Mouse (Mus musculus): ENCODE data around the gene Slc36a3.
"Not testable (repeated sequence)": the region's sequence is repeated elsewhere in the genome, so short reads cannot be mapped to it uniquely, and the experiment has no call there.

The Slc36a3 gene

DNA sequence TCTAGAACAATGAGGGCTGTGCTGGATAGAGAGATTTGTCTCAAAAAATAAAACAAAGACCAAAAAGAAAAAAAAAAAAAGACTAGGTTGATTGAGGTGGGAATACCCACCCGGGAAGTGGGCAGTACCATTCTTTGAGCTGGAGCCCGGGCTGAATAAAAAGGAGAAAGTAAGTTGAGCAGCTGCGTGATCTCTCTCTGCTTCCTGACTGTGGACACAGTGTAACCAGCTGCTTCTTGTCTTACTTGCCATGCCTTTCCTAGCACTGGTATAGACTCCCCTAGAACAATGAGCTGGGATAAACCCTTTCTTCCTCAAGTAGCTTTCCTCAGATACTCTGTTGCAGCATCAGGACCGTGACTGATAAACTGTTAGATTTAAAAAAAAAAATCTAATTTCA lies 10.0 kb downstream of the Slc36a3 start:
- no peak for DNase-seq

DNA sequence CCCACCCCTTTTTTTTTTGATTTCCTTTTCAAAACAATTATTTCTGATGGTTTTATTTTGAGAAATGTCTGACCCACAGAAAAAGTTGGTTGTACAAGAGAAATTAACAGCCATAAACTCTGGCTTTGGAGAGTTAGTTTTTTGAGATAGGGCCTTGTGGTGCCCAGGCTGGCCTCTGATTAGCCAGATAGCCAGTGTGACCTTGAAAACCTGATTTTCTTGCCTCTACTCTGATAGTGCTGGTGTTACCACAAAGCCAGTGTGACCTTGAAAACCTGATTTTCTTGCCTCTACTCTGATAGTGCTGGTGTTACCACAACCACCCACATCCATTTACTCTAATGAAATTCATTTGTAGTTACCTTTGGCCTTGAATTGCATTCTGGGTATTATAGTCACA lies 13.9 kb downstream of the Slc36a3 start:
- no peak for DNase-seq

GRCm38 (mm10) chr11:55136770-55137547 lies 14.5 kb downstream of the Slc36a3 start:
- DNase-seq: no peak

DNA sequence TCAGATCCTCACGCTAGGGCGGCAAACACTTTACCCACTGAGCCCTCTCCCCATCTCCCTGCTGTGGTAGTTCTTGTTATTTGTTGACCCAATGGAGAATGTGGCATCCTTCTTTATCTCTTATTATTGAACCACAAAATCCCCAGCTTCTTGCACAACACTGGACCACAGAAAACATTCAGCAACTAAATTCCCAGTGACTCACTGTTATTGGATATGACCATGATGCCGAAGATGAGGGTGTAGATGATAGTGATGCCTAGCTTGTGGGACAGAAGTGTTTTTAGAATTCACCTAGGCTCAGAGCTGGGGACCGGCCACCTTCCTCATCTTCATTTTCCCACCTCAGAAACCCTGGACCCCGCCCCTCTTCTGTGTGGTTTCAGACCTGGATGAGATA lies 16.6 kb downstream of the Slc36a3 start:
- DNase-seq: no peak

DNA sequence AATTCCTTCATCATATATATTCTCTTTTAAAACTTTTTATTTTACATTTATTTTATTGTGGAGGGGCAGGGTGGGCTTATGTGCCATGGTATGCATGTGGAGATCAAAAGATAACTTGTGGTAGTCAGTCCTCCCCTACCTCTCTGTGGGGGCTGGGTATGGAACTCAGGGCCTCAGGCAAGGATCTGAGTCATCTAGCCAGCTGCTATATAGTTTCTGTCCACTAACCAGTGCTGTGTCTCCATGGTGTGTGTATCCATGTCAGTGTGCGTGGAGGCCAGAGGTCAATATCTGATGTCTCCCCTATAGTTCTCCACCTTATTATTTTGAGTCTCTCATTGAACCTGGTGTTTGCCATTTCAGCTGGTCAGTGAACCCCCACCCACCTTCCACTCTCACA lies 17.1 kb downstream of the Slc36a3 start:
- DNase-seq: no peak

DNA sequence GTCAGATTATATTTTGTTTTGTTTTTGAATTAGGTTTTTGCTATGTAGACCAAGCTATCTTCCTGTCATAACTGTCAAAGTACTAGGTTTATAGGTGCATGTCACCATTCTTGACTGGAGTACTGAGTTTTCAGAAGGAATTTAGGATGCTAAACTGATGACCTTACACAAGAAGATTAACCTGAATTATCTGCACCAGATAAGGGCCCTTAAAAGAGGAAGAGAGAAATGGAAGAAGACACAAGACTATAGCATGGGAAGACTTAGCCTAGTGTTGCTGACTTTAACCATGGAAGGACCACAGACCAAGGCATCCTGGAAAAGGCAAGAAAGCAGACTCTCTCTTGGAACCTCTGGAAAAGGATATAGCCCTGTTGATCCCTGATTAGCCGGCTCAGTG lies 18.3 kb downstream of the Slc36a3 start:
- DNase-seq: no peak

DNA sequence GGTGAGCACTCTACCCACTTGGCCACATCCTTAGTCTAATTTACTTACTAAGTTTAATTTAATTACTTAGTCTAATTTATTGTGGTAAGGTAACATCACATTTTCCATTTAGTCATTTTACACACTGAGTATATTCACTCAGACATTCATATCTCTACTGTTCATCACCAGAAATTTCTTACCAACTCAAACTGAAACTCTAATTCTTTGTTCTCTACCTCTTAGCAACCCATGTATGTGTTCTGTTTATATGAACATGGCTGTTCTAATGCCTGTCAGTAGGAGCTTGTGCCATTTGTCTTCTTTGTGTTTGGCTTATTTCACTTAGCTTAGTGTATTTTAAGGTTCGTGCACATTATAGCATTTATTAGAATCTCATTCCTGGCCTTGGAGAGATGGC lies 19.6 kb downstream of the Slc36a3 start:
- DNase-seq: no peak

- DNase-seq: no peak
Observed at GRCm38 (mm10) chr11:55131077-55131742, 20.3 kb downstream of the Slc36a3 start.

DNA sequence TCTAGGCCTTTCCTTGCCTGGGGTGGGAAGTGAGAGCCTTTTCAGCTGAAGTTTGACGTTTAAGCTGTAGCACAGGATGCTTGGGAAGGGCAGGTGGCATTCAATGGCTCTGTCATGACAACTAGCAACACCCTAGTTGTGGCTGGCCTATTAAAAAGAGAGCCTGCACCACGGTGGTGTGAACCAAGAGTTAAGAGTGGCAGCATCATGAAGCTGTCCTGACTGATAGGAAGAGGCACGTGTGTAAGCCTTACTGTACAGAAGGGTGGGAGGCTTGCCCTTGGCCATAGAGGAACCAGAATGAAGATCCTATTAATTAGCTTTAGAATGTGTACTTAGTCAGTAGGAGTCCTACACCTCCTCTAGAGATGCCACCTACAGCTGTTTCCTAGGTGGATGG lies 23.1 kb downstream of the Slc36a3 start:
- no peak for DNase-seq

DNA sequence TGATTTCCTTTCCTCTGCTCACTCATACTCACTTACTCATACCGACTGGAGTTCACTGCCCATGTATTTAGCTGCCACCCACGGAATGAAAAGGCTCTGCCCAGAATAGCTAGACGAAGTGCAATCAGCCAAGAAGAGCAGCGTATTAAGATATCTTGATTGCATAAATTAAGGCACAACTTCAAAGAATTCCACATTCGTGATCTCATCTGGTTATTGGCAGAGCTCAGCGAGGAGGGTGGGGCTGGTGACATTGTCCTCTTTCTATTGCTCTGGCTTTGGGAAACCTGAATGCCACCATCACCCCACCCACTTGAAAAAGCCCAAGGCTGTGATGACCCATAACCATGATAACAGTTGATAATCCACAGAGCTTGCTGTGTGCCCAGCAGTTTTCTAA lies 23.6 kb downstream of the Slc36a3 start:
- DNase-seq: no peak

DNA sequence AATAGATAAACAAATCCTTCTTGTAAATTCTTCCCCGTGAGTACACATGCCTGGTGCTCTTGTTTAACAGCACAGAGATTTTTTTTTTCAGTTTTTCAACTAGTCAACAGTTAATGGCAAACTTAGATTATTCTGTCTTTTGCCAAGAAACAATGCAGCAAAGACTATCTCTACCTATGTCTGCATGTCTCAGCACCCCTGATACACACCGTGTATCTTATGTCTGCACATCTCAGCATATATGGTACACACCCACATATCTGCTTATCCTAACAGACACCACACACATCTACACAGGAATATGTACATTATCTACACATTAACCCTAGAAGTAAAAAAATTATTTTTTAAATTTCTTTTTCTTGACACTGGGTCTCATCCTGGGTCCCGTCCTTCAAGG lies 24.8 kb downstream of the Slc36a3 start:
- DNase-seq: no peak

GRCm38 (mm10) chr11:55121430-55121829 lies 30.1 kb downstream of the Slc36a3 start:
- no peak for DNase-seq

DNA sequence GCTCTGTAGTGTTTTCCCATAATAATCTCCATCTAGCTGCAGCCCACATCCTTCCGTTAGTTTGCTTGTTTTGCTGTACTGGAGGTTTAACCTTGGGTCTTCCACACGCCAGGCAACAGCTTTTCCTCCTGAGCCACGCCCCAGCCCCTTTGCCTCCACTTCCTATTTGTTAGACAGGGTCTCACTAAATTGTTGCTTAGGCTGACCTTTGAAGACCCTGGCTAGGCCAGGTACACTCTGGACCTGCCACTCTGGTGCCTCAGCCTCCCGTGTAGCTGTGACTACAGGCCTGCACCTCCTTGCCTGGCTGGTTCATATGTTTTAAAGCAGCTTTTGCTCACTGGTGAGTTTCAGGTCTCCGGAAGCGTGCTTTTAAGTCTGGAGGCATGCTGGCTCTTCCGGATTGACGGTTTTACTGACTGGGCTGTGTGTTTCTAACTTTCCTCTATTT lies 30.7 kb downstream of the Slc36a3 start:
- DNase-seq: no peak

- no peak for DNase-seq
Observed at GRCm38 (mm10) chr11:55120279-55120678, 31.2 kb downstream of the Slc36a3 start.

- DNase-seq: no peak
Observed at GRCm38 (mm10) chr11:55117031-55117430, 34.5 kb downstream of the Slc36a3 start.

GRCm38 (mm10) chr11:55116004-55116403 lies 35.5 kb downstream of the Slc36a3 start:
- DNase-seq: no peak

GRCm38 (mm10) chr11:55114291-55114690 lies 37.2 kb downstream of the Slc36a3 start:
- DNase-seq: no peak

GRCm38 (mm10) chr11:55113861-55114250 lies 37.7 kb downstream of the Slc36a3 start:
- DNase-seq: not testable (repeated sequence)

- no peak for DNase-seq
Observed at GRCm38 (mm10) chr11:55113209-55113860, 38.2 kb downstream of the Slc36a3 start.

DNA sequence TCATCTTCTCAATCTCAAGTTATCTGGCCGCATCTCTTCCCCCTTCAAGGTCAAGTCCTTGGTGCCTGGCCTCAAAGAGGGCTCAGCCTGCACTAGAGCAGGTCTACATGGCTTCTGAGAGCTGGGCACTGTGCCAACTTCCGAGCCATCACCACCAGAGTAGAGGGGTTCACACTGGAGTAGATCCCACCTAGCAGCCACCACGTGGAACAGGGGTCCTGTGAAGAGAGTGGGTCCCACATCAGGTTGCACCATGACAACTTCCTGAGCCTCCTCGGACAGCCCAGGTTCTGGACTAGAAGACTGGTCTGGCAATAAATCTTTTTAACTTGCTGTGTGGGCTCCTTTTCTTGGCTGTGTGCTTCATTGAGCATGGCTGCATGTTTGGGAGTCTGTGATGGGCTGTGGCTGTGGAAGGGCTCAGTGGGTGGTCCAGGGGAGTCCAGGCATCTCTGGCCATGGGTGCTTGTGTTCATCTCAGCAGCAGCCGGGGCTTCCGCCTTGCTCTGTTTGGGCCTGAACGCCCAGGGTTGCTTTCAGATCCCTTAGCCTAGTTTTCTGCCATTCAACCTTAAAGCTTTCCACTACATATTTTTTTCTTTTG lies 40.8 kb downstream of the Slc36a3 start:
- DNase-seq: no peak

DNA sequence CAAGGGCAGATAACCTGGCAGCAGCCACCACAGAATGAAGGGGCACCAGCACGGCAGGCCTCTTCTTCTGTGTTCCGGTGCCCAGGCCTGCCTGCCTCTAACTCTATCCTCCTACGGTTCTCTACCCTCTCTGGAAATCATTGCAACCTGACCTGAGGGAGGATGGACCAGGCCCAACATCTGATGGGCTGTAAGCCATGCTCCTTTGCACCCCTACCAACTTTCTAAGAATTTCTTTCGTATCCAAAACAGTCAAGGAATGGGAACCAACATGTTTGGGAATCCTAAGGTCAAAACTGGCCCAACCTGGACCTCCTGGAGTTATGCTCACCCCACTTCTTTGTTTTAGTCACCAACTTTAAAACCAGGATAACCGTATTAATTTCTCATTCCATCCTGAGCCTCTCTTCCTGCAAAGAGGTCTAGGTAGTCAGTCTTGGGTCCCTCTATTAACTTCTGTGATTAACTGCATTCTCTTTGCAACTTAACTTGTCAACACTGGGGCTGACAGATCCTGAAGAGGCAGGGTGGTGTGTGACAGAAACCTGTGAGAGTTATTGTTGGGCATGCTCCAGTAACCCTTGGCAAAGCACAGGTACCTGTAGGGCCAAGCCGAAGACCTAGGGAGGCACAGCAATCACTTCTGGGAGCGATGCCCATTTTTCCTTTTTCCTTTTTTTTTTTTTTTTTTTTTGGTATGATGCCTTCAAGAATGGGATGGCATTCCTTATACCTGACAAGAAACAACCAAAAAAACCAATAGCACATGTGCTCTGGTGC lies 41.8 kb downstream of the Slc36a3 start:
- no peak for DNase-seq

GRCm38 (mm10) chr11:55106636-55107035 lies 44.9 kb downstream of the Slc36a3 start:
- no peak for DNase-seq

GRCm38 (mm10) chr11:55105389-55105788 lies 46.1 kb downstream of the Slc36a3 start:
- DNase-seq: no peak

Data from cerebellum, adult 11-12 months (tissue).